Mouse (Mus musculus): ENCODE data around the gene Ubac2. TPM values are rescaled to one million over a fixed set of nuclear protein-coding genes. Genes with fewer than 3 reads are reported as not detected.

The Ubac2 gene
- polyA plus RNA-seq, 1 experiment: 47.1 TPM

DNA sequence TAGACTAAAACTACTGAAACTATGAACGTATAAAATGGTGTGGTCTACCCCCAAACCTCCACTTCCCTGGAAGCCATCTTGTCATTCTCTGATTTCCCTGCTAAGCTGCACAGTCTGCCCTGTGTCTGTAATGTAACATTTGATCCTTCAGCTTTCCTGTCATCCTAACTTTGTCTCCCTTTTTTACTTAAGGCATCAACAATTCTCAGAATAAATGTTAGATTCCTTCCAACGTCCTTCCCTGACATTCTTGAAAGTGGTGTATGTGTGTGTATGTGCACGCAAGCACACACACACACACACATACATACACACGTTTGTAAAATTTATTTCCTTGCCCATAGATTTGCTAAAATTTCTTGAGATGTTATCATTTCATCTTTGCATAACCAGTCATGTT is 81.6 kb downstream of the Ubac2 start:
- no peak overlapping the region for H3K4me3 ChIP-seq (replicated peaks; ENCODE audit: extremely low read depth, low read depth, low read length)
- H3K4me1 ChIP-seq (ENCODE audit: control insufficient read depth, insufficient read depth, low read length): peaks cover 11% of the 10 kb centered on the region
- DNase-seq: no peak
- 83% methylated on average over 4 of the region's 4 CpGs for WGBS
- no peak for TF ChIP-seq POLR2A (IDR thresholded peaks at IDR 0.05; ENCODE audit: borderline replicate concordance, extremely low read depth, low read depth, low read length)
- TF ChIP-seq CTCF (IDR thresholded peaks at IDR 0.05; ENCODE audit: insufficient read depth, low read length): no peak

DNA sequence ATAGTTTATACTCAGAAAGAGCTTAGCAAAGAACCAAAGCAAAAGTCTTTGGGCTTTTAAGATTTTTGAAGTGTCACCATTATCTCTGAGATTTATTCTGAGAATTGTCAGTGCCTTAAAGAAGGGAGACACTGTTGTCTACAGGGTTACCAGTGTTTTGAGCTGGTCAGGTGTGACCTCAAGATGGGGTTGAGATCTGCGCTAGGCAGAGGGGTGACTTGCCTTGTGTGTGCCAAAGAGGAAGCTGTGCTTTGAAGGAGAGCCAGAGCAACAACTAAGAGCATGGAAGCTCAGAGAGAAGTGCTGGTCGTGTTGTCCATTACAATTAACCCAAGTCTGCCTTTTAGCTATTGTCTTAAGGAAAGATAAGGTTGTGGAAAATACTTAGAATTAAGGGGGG is 82.1 kb downstream of the Ubac2 start:
- H3K4me3 ChIP-seq (replicated peaks; ENCODE audit: extremely low read depth, low read depth, low read length): no peak overlapping the region
- DNase-seq: no peak
- peaks cover 11% of the 10 kb centered on the region for H3K4me1 ChIP-seq (ENCODE audit: control insufficient read depth, insufficient read depth, low read length)
- no peak for TF ChIP-seq CTCF (IDR thresholded peaks at IDR 0.05; ENCODE audit: insufficient read depth, low read length)
- 67% methylated on average over 2 of the region's 2 CpGs for WGBS

DNA sequence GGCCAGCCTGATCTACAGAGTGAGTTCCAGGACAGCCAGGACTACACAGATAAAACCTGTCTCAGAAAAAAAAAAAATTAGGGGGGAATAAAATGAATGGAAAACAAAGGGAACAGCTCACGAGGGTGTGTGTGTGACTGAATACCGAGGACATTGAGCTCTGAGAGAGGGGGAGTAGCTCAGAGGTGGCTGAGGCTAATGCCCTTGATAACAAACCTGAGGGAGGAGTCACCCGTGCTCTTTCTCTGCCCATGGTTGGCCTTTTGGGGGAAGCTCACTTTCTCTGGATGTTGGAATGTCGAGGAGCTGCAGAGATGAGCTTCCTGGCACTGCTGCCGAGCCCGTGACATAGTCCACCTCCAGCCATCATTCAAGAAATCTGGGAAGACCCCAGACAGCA is 82.6 kb downstream of the Ubac2 start:
- WGBS: 58% methylated on average over 6 of the region's 6 CpGs
- Histone ChIP-seq H3K4me3 (replicated peaks; ENCODE audit: extremely low read depth, low read depth, low read length) (no peak overlapping the region), H3K4me1 (ENCODE audit: control insufficient read depth, insufficient read depth, low read length) (peaks cover 13% of the 10 kb centered on the region)
- TF ChIP-seq CTCF (IDR thresholded peaks at IDR 0.05; ENCODE audit: insufficient read depth, low read length) (no peak), POLR2A (IDR thresholded peaks at IDR 0.05; ENCODE audit: borderline replicate concordance, extremely low read depth, low read depth, low read length) (no peak)
- DNase-seq: no peak

DNA sequence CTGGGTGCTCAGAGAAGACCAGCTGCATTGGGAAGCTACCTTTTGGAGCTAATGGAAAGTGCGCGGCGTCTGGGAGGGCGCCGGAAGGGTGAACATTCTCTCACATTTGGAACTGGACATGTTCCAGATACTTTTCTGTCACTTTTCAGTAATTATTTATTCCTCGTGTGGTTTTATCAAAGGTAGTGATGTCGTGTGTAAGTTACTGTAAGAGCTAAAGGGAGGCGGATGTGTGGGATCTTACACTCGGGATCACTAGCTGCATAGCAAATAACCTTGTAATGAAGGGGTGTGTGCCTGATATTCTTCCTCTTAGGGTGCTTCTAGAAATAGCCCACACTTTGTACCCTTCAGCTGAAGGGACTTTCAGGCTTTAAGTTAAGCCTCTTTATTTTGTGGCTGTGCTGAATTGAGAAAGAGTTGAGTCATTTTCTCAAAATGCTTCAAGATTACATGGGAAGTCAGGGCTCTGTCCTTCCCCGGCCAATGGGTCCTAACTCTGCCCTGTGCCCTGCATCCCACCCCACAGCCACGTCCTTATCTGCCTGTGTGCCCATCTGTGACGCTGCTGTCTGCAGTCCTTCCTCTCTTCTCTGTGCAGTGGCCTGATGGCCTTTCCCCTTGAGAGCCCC is 83.2 kb downstream of the Ubac2 start:
- Histone ChIP-seq H3K4me3 (replicated peaks; ENCODE audit: extremely low read depth, low read depth, low read length) (no peak overlapping the region), H3K4me1 (ENCODE audit: control insufficient read depth, insufficient read depth, low read length) (peaks cover 13% of the 10 kb centered on the region)
- TF ChIP-seq CTCF (IDR thresholded peaks at IDR 0.05; ENCODE audit: insufficient read depth, low read length) (no peak), POLR2A (IDR thresholded peaks at IDR 0.05; ENCODE audit: borderline replicate concordance, extremely low read depth, low read depth, low read length) (no peak)
- WGBS: 72% methylated on average over 12 of the region's 12 CpGs
- no peak for DNase-seq

DNA sequence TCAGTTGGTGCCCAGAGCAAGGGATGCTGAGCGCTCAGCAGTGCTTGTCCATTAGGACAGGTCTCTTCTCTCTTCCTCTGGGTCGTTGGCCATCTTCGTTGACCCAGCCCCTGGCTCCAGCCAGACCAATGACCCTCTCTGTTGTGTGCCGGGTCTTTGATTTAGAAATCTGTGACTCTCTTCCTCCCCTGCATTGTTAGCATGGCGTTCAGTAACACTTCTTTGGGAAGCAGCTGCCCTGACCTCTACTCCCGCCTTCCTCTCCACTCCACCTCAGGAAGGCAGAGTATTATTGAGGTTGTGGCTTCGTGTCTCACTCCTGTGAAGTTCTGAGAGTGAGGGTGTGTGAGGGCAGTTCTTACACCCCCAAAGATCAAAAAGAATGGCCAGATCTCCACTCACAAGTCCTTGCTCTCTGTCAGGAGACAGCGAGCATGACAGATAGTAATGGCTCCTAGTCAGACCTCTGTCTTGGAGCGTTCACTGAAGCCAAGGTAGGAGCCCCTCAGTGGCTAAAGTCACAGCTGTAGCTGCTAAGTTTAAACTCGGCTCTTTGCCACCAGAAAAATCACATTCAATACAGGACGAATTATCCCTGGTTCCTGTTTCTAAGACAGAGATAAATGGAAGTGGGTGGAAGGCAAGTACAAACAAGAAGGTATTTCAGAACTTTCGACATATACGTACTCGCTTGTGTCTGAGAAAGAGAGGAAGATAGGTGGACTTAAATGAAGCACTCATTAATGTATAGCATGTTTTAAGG is 83.9 kb downstream of the Ubac2 start:
- Histone ChIP-seq H3K4me3 (replicated peaks; ENCODE audit: extremely low read depth, low read depth, low read length) (peak overlapping the region; percentile 5), H3K4me1 (ENCODE audit: control insufficient read depth, insufficient read depth, low read length) (peaks cover 13% of the 10 kb centered on the region)
- TF ChIP-seq POLR2A (IDR thresholded peaks at IDR 0.05; ENCODE audit: borderline replicate concordance, extremely low read depth, low read depth, low read length) (no peak), CTCF (IDR thresholded peaks at IDR 0.05; ENCODE audit: insufficient read depth, low read length) (no peak)
- DNase-seq: no peak
- WGBS: 55% methylated on average over 14 of the region's 14 CpGs

DNA sequence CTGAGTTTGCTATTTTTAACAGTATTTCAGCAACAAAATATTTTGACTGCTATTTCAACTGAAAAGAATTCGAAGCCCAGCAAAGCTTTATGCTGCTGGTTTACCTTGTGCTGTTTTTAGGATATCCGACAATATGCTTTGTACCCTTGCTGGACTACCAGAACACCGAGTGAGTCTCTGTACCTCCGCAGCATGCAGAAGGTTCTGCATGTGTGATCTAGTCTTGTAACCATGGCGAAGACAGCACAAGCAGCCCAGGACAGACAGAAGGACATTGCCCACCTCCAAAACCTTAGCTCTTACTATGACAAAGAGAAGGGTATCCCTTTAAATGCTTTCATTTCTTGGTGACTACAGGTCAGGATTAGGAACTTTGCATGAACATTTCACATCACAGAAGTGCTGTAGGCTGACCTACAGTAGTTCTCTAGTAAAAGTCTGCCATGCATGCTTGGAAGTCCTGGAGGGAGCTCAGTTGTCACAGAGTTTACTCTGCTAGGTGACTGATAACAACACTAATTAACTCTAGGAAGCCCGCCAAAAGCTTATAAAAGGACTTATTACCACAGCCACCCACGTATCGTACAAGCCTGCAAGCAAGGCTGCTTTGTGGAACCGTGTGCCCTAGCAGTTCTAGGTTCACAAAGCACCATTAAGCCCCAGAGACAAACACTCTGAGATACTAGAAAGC is 85.0 kb downstream of the Ubac2 start:
- WGBS: 49% methylated on average over 9 of the region's 9 CpGs
- DNase-seq: no peak
- Histone ChIP-seq H3K4me1 (ENCODE audit: control insufficient read depth, insufficient read depth, low read length) (peaks cover 13% of the 10 kb centered on the region), H3K4me3 (replicated peaks; ENCODE audit: extremely low read depth, low read depth, low read length) (peak overlapping the region; percentile 49)
- no peak for TF ChIP-seq CTCF (IDR thresholded peaks at IDR 0.05; ENCODE audit: insufficient read depth, low read length)
- TF ChIP-seq POLR2A (IDR thresholded peaks at IDR 0.05; ENCODE audit: borderline replicate concordance, extremely low read depth, low read depth, low read length): no peak

DNA sequence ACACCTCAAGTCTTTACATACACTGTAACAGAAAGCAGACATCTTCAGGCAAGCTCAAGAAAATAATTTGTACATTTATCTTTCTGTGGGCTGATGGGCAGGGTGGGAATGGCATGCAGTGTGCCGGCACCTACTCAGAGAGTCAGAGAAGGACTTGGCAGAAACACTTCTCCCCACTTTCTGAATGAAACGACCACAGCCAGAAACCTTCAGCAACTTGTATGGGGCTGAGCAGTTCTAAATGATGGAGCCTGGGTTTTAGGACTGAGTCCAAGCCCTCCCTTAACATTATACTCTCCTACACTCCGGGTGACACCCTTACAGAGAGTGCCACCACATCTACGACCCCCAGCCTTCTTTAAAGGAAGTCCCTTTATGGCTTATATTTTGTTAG is 85.5 kb downstream of the Ubac2 start:
- H3K4me1 ChIP-seq (ENCODE audit: control insufficient read depth, insufficient read depth, low read length): peaks cover 13% of the 10 kb centered on the region
- TF ChIP-seq POLR2A (IDR thresholded peaks at IDR 0.05; ENCODE audit: borderline replicate concordance, extremely low read depth, low read depth, low read length) (no peak), CTCF (IDR thresholded peaks at IDR 0.05; ENCODE audit: insufficient read depth, low read length) (no peak)
- peak overlapping the region; percentile 49 for H3K4me3 ChIP-seq (replicated peaks; ENCODE audit: extremely low read depth, low read depth, low read length)
- DNase-seq: no peak
- WGBS: 32% methylated on average over 4 of the region's 4 CpGs

DNA sequence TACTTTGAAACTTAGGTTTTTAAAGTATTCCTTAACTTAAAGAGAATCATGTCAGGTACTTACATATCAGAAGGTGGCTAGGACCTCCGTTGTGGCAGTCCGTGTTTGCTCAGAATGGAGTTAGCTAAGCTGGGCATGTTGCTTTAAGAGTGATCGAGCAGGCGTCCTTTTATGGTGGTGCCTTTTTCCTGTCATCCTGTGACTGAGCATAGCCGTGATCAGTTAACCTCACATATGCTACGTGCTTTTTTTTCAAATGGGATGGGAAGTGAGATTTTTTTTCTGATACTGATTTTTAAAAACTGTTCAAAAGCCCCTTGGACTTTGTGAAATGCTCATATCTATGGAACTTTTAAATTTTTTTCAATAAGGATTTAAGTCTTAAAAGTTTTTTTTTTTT is 86.6 kb downstream of the Ubac2 start, which contains the start of gene Gpr183:
Gene Gpr183, minus strand, starts transcription at position 206 of the 400 bp plus-strand sequence.
- H3K4me1 ChIP-seq (ENCODE audit: control insufficient read depth, insufficient read depth, low read length): peaks cover 13% of the 10 kb centered on the region
- TF ChIP-seq POLR2A (IDR thresholded peaks at IDR 0.05; ENCODE audit: borderline replicate concordance, extremely low read depth, low read depth, low read length) (no peak), CTCF (IDR thresholded peaks at IDR 0.05; ENCODE audit: insufficient read depth, low read length) (no peak)
- H3K4me3 ChIP-seq (replicated peaks; ENCODE audit: extremely low read depth, low read depth, low read length): no peak within 1 kb of the TSS
- no peak for DNase-seq
- WGBS: 31% methylated on average over 6 of the region's 6 CpGs

DNA sequence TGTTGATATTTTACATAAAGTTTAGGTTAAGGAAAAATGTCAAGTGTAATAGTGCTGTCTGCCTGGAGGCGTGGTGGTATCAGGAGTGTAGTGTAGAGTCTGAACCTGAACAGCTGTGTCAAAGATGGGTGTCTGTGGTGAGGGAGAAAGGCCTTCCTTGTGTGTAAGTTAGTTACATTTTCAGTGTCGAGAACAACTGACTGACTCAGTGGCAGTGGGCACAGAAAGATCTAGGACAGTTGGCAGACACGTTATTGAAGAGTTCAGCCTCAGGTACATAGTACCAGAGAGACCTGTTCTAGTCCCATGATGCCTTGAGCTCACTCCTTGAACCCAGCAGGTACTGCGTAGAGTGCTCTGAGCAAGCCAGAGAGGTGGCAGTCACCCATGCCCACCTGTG is 87.0 kb downstream of the Ubac2 start:
- H3K4me3 ChIP-seq (replicated peaks; ENCODE audit: extremely low read depth, low read depth, low read length): no peak overlapping the region
- TF ChIP-seq CTCF (IDR thresholded peaks at IDR 0.05; ENCODE audit: insufficient read depth, low read length): no peak
- TF ChIP-seq POLR2A (IDR thresholded peaks at IDR 0.05; ENCODE audit: borderline replicate concordance, extremely low read depth, low read depth, low read length): no peak
- 84% methylated on average over 4 of the region's 4 CpGs for WGBS
- no peak for DNase-seq
- peaks cover 13% of the 10 kb centered on the region for H3K4me1 ChIP-seq (ENCODE audit: control insufficient read depth, insufficient read depth, low read length)

Measured in lung, adult 2 months (tissue).